Mouse (Mus musculus) right cerebral cortex, postnatal 25 days (tissue): Measurements from ENCODE around the gene Gm867.

ENCODE experiments used
- DNase-seq: peaks from one replicate; pipeline ENCODE4 v3.0.0; 2022

The Gm867 gene

DNA sequence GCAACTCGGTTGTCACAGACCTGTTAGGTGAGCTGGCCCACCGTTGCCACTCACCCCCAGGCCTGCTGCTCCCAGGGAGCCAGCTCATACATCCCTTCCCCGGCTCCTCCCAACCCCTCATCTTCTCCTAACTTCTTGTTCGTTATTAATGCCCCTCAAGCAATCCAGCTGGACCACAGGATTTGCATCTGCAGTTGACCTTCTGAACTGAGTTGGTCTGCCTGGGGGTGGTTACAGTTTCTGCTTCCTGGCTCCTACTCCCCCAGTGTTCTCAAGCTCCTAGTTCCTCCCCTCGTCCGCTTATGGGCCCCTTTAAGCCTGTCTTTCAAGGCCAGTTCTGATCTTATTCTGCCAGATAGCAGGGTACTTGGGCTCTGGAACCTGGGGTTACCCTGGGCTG is 45.9 kb downstream of the Gm867 start:
- no peak for DNase-seq

DNA sequence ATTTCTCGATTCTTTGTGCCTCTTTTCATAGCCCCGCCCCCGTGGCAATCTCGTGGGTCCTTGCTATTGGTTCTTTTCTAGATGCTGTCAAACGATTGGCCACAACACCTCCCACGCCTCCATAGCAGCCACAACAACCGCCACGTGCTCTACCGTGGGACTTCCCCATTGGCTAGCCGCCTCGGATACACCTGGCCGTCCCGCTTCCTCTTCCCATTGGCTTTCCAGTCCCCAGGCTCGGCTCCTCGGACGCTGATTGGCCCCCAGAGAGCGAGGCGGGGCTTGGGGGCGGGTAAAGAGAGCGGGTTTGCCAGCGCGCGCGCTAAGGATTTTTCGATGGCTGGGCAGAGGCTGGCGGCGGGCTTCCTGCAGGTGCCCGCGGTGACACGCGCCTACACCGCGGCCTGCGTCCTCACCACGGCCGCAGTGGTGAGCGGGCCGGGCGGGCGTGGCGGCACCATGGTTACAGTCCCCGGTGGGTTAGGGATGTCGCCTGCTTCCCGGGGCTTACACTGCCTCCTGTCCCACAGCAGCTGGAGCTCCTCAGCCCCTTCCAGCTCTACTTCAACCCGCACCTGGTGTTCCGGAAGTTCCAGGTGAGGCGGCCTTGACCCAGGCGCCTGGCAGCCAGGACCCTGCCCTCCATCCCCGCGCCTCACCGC is 47.3 kb downstream of the Gm867 start, which contains the start of gene Derl3:
Gene Derl3, plus strand, starts transcription at position 325 of the 662 bp plus-strand sequence.
- peak; percentile 95 for DNase-seq

DNA sequence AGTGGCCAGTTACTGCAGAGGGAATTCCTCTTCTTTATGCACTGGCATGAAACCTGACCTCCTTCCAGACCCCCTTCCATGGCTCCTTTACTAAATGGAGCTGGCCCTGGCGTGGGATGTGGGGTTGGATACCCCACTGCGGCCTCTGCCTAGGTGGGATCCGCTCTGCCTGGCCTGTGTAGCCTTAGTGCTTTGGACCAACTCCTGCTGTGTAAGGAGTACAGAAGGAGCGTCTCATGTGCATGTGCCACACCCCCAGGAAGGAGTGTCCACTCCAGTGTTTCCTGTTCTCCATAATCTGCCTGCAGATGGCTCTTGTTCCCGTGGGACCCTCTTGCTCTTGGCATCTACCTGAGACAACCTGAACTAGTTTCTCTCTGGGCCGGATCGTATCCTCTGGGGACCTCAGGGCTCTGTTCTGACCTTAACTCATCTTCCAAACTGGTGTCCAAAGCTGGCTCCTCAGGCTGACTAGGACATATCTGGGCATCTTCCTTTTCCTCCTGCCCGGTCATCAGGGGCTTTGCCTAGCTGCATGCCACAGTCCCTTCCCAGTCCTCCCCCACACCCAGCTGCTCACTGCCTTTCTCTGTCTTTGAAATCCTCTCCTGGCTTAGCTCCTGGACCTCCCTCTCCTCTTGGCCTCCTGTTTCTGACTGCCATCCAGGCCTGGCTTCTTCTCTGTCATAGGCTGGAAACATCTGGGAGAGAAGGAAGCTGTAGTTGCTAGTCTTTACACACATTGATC is 50.9 kb downstream of the Gm867 start:
- DNase-seq: no peak
